Mouse (Mus musculus) adrenal gland, postnatal 36 days (tissue): ENCODE measurements at regions not wholly inside any gene's neighbourhood (a gene's known extent, or its start where the extent isn't known, plus 50 kb on each side); places are given as distances from the start of the nearest gene placed in this dataset.

Experiments
- DNase-seq, 2 experiments: peaks; one replicate each; pipeline ENCODE4 v3.0.0; 2021; ENCODE audit warnings: mixed read lengths in 1 of 2

GRCm38 (mm10) chr8:8391321-8391720 lies 269.7 kb downstream of the Efnb2 start:
- DNase-seq = no peak

- DNase-seq = no peak
Measured at GRCm38 (mm10) chr8:8378248-8378647, 282.8 kb downstream of the Efnb2 start.

- no peak for DNase-seq
Measured at GRCm38 (mm10) chr8:8376791-8377190, 284.3 kb downstream of the Efnb2 start.

GRCm38 (mm10) chr8:8376379-8376778 lies 284.7 kb downstream of the Efnb2 start:
- no peak for DNase-seq

GRCm38 (mm10) chr8:8367282-8367871 lies 293.7 kb downstream of the Efnb2 start:
- no peak for DNase-seq

- no peak for DNase-seq
Measured at GRCm38 (mm10) chr8:8361941-8362537, 299.0 kb downstream of the Efnb2 start.

- DNase-seq = no peak
Measured at GRCm38 (mm10) chr8:8360586-8360985, 300.5 kb downstream of the Efnb2 start.

GRCm38 (mm10) chr8:8354977-8355376 lies 306.1 kb downstream of the Efnb2 start:
- no peak for DNase-seq

- no peak for DNase-seq
Measured at GRCm38 (mm10) chr8:8344661-8345060, 316.4 kb downstream of the Efnb2 start.

GRCm38 (mm10) chr8:8335256-8335972 lies 325.6 kb downstream of the Efnb2 start:
- no peak for DNase-seq

GRCm38 (mm10) chr8:8334515-8334914 lies 326.5 kb downstream of the Efnb2 start:
- peak in 1 of 2 experiments; percentile 4 for DNase-seq

GRCm38 (mm10) chr8:8331249-8331648 lies 329.8 kb downstream of the Efnb2 start:
- no peak for DNase-seq

- peak; percentile 46 to 48 for DNase-seq
Measured at GRCm38 (mm10) chr8:8328010-8328666, 332.9 kb downstream of the Efnb2 start.

GRCm38 (mm10) chr8:8326066-8326834 lies 334.8 kb downstream of the Efnb2 start:
- DNase-seq = no peak

GRCm38 (mm10) chr8:8325420-8325819 lies 335.6 kb downstream of the Efnb2 start:
- DNase-seq = no peak

GRCm38 (mm10) chr8:8324520-8324919 lies 336.5 kb downstream of the Efnb2 start:
- no peak for DNase-seq

- DNase-seq = no peak
Measured at GRCm38 (mm10) chr8:8308253-8308652, 352.8 kb downstream of the Efnb2 start.

- DNase-seq = no peak
Measured at GRCm38 (mm10) chr8:8307487-8307886, 353.6 kb downstream of the Efnb2 start.

- no peak for DNase-seq
Measured at GRCm38 (mm10) chr8:8299965-8300767, 360.9 kb downstream of the Efnb2 start.

- no peak for DNase-seq
Measured at GRCm38 (mm10) chr8:8292577-8293247, 368.3 kb downstream of the Efnb2 start.

- no peak for DNase-seq
Measured at GRCm38 (mm10) chr8:8285876-8286275, 375.2 kb downstream of the Efnb2 start.
